Mouse (Mus musculus) liver, embryonic 12.5 days (tissue): ENCODE results near the gene Emc9. TPM values are rescaled to one million over a fixed set of nuclear protein-coding genes. Genes with fewer than 3 reads are reported as not detected.

Source experiments
- ATAC-seq: fragments of 200-750 bp; cut with Nextera tagmentation; 2 replicates; pipeline ENCODE4 v1.8.0; 2017; ENCODE audit warnings: moderate number of reproducible peaks, mild to moderate bottlenecking, moderate library complexity
- H3K27ac ChIP-seq: fragments of 300-500 bp; sonication (generic); 2 replicates; pipeline ENCODE4 v1.5.1; 2016; ENCODE audit warnings: mild to moderate bottlenecking
- H3K27me3 ChIP-seq: fragments of 300-500 bp; sonication (generic); replicated peaks from 2 replicates; pipeline ENCODE4 v1.6.1; 2016; ENCODE audit warnings: mild to moderate bottlenecking, moderate library complexity
- H3K36me3 ChIP-seq: fragments of 300-500 bp; sonication (generic); 2 replicates; pipeline ENCODE4 v1.6.1; 2016; ENCODE audit warnings: mild to moderate bottlenecking, moderate library complexity
- H3K4me1 ChIP-seq: fragments of 300-500 bp; sonication (generic); 2 replicates; pipeline ENCODE4 v1.6.1; 2016
- H3K4me2 ChIP-seq: fragments of 300-500 bp; sonication (generic); 2 replicates; pipeline ENCODE4 v1.6.1; 2016; ENCODE audit warnings: mild to moderate bottlenecking, moderate library complexity
- H3K4me3 ChIP-seq: fragments of 300-500 bp; sonication (generic); 2 replicates; pipeline ENCODE4 v1.5.1; 2016; ENCODE audit warnings: mild to moderate bottlenecking, moderate library complexity
- H3K9ac ChIP-seq: fragments of 300-500 bp; sonication (generic); 2 replicates; pipeline ENCODE4 v1.6.1; 2016; ENCODE audit warnings: mild to moderate bottlenecking, moderate library complexity
- H3K9me3 ChIP-seq: fragments of 300-500 bp; sonication (generic); replicated peaks from 2 replicates; pipeline ENCODE4 v1.6.1; 2016; ENCODE audit warnings: mild to moderate bottlenecking, moderate library complexity
- WGBS: fragments of 180-500 bp; shearing (Covaris S2); methylation state at CpG from one replicate; pipeline ENCODE4 v1.1.7; 2016; ENCODE audit not compliant: insufficient replicate concordance; 5-methylcytosine and 5-hydroxymethylcytosine counted together
- polyA plus RNA-seq: library from polyadenylated mRNA; unstranded; fragments of >200 nt; fragmentation: Nextera tagmentation; extraction: Ambion mirVana; gene quantifications from 2 replicates; pipeline ENCODE4 v1.2.1, GENCODE M21; 2016

Emc9 gene
- polyA plus RNA-seq, 1 experiment from 2014 or later, result 28.7 TPM

DNA sequence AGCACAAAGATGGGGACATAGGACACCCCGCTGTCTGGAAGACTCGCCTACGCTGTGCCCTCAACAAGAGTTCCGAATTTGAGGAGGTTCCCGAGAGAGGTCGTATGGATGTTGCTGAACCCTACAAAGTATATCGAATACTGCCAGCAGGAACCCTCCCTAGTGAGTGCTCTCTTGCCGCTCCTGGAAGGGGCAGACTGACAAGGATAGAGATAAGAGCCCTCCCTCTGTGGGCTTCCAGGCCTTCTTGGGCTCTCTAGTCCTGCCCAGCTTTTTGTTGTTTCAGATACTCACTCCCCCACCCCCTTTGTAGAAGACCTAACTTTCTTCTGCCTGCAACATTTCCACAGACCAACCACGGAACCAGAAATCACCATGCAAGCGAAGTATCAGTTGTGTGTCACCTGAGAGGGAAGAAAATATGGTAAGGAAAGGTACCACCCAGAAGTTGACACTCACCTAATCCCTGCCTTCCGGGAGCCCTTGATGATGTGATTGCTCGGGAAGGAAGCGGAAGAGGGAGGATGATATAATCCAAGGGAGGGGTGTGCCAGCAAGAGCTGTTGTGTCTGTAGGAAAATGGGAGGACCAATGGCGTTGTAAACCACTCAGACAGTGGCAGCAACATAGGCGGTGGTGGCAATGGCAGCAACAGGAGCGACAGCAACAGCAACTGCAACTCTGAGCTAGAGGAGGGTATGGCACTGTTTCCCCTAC is 20.8 kb upstream of the Emc9 start:
- peak; percentile 37; the same call in 1 of the 2 replicates for ATAC-seq
- no peaks in the 10 kb centered on the region for H3K9me3 ChIP-seq
- 72% methylated on average over 16 of the region's 16 CpGs for WGBS
- H3K36me3 ChIP-seq, result peaks cover 84% of the 10 kb centered on the region
- H3K27ac ChIP-seq, result peak overlapping the region; percentile 72
- no peaks in the 10 kb centered on the region for H3K27me3 ChIP-seq
- peak overlapping the region; percentile 70 for H3K4me2 ChIP-seq
- peaks cover 46% of the 10 kb centered on the region for H3K4me1 ChIP-seq
- H3K4me3 ChIP-seq, result peak overlapping the region; percentile 35
- peak overlapping the region; percentile 59 for H3K9ac ChIP-seq

DNA sequence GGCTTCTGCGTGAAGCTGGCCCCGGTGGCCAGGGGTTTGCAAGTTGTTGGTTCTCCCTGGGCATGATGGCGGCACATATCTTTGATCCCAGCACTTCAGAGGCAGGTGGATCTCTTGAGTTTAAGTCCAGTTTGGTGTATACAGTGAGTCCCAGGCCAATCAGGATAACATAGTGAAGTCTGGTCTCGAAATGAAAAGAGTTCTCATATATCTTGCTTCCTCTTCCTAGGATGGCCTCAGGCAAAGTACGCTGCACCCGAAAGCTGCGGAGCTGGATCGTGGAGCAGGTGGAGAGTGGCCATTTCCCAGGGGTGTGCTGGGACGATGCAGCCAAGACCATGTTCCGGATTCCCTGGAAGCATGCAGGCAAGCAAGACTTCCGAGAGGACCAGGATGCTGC is 19.7 kb upstream of the Emc9 start:
- ATAC-seq, result no peak
- H3K27ac ChIP-seq, result peak overlapping the region; percentile 94
- H3K27me3 ChIP-seq, result no peaks in the 10 kb centered on the region
- H3K4me1 ChIP-seq, result peaks cover 46% of the 10 kb centered on the region
- H3K36me3 ChIP-seq, result peaks cover 86% of the 10 kb centered on the region
- peak overlapping the region; percentile 63 for H3K4me3 ChIP-seq
- H3K9me3 ChIP-seq, result no peaks in the 10 kb centered on the region
- peak overlapping the region; percentile 70 for H3K4me2 ChIP-seq
- 87% methylated on average over 11 of the region's 11 CpGs for WGBS
- H3K9ac ChIP-seq, result peak overlapping the region; percentile 70

DNA sequence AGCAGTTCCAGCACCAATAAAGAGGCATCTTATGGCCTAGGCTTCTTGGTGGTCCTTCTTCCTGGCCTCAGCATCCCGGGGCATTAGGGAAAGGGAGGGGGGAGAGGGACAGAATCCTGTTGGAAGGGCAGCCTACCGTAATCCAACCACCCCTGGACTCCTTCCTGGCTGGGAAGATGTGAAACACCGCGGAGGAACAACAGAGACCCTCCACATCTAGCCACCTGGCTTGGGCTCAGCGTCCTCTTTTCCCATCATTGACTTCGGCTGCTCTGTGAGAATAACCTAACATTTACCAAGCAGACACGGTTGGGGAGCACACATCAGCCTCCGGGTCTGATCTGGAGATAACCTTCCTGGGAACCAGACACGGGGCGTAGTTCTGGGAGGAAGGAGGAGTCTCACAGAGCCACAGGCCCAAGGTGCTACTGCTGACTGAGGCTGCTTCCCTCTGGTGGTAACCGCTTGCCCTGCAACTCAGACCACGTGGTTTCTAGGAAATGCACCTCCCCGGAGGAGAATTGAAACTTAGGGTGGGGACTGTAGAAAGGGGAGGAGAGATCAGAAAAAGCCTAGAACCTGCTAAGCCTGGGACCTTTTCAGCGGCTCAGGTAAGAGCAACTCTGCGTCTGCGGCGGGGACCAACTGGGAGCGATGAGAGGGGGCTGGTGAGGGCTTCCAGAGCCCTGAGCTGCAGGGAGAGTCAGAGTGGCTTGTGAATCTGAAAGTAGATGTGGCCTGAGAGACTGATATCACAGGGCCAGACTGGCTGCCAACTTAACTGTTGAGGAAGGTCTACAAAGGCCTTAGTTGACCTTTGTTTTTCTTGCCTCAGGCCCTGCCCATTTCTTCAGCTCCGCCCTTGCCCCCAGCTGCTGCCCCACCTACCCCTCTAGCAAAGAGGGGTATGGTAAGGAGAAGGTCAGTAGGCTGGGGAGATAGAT is 18.8 kb upstream of the Emc9 start:
- peak; percentile 94 for ATAC-seq
- Histone ChIP-seq H3K27ac (peak overlapping the region; percentile 94), H3K9me3 (no peaks in the 10 kb centered on the region), H3K27me3 (no peaks in the 10 kb centered on the region), H3K36me3 (peaks cover 86% of the 10 kb centered on the region), H3K4me1 (peaks cover 46% of the 10 kb centered on the region), H3K4me3 (peak overlapping the region; percentile 63), H3K9ac (peak overlapping the region; percentile 72), H3K4me2 (peak overlapping the region; percentile 70)
- WGBS, result 16% methylated on average over 19 of the region's 19 CpGs

- Histone ChIP-seq H3K9me3 (no peaks in the 10 kb centered on the region), H3K36me3 (peaks cover 86% of the 10 kb centered on the region), H3K4me3 (peak within 1 kb of the TSS; percentile 63), H3K27ac (peak within 1 kb of the TSS; percentile 94), H3K4me2 (peak within 1 kb of the TSS; percentile 70), H3K27me3 (no peaks in the 10 kb centered on the region), H3K4me1 (peaks cover 46% of the 10 kb centered on the region), H3K9ac (peak within 1 kb of the TSS; percentile 72)
- no peak for ATAC-seq
- 81% methylated on average over 7 of the region's 7 CpGs for WGBS
These were observed 18.1 kb upstream of the Emc9 start, which contains the start of gene Irf9 for GRCm38 (mm10) chr14:55603271-55603632. Irf9 (plus strand) TSS chr14:55603571.

DNA sequence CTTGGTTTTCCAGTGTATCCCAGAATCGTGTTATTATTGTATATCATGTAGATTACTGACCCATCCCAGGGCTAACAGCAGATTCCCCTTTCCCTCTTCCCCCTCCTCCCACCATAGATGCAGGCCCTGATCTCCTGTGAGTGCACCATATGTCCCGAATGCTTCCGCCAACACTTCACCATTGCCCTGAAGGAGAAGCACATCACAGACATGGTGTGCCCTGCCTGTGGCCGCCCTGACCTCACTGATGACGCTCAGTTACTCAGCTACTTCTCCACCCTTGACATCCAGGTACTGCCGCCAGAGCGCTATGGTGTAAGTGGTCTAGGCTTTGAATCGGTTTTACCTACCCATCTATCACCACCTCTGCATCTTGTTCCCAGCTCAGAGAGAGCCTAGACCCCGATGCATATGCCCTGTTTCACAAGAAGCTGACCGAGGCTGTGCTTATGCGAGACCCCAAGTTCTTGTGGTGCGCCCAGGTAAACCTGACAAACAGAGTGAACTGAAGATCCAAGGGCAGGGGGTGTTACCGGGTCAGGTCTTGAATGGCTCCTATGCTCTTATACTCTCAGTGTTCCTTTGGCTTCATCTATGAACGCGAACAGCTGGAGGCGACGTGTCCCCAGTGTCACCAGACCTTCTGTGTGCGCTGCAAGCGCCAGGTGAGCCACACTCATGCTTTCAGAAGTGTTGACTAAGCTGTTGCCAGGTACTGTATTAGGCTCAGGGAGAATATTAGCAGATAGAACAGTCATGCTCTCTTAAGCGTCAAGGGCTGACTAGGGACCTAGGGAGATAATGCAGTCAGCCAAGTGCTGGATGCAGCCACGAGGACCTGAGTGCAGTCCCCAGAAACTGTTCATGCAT is 13.7 kb upstream of the Emc9 start:
- H3K9me3 ChIP-seq, result no peaks in the 10 kb centered on the region
- WGBS, result 92% methylated on average over 21 of the region's 21 CpGs
- H3K36me3 ChIP-seq, result peaks cover 96% of the 10 kb centered on the region
- ATAC-seq, result no peak
- H3K27ac ChIP-seq, result no peak overlapping the region
- H3K27me3 ChIP-seq, result no peaks in the 10 kb centered on the region
- no peak overlapping the region for H3K9ac ChIP-seq
- H3K4me1 ChIP-seq, result peaks cover 21% of the 10 kb centered on the region
- H3K4me2 ChIP-seq, result no peak overlapping the region
- no peak overlapping the region for H3K4me3 ChIP-seq

- Histone ChIP-seq H3K9ac (no peak overlapping the region), H3K4me1 (peaks cover 24% of the 10 kb centered on the region), H3K4me3 (no peak overlapping the region), H3K27me3 (no peaks in the 10 kb centered on the region), H3K4me2 (no peak overlapping the region), H3K36me3 (peaks cover 76% of the 10 kb centered on the region), H3K9me3 (no peaks in the 10 kb centered on the region), H3K27ac (0 out of 2 replicates have a peak overlapping the region, but pooled peaks have one; percentile 12)
- WGBS, result 87% methylated on average over 13 of the region's 13 CpGs
- ATAC-seq, result no peak
These were observed 11.1 kb upstream of the Emc9 start for GRCm38 (mm10) chr14:55596036-55596690.

- 4% methylated on average over 16 of the region's 16 CpGs for WGBS
These were observed 7.1 kb upstream of the Emc9 start for GRCm38 (mm10) chr14:55592226-55592625.

GRCm38 (mm10) chr14:55591331-55591891 is 6.3 kb upstream of the Emc9 start, which contains the start of gene Rnf31:
Rnf31 (plus strand) TSS chr14:55591708.
- WGBS, result under 1% methylated on average over 33 of the region's 33 CpGs
- H3K27me3 ChIP-seq, result no peaks in the 10 kb centered on the region
- no peaks in the 10 kb centered on the region for H3K9me3 ChIP-seq
- H3K4me2 ChIP-seq, result peak within 1 kb of the TSS; percentile 93
- ATAC-seq, result peak; percentile 91
- peaks cover 60% of the 10 kb centered on the region for H3K4me1 ChIP-seq
- H3K27ac ChIP-seq, result peak within 1 kb of the TSS; percentile 94
- peaks cover 57% of the 10 kb centered on the region for H3K36me3 ChIP-seq
- peak within 1 kb of the TSS; percentile 82 for H3K4me3 ChIP-seq
- H3K9ac ChIP-seq, result peak within 1 kb of the TSS; percentile 92

More at GRCm38 (mm10) chr14:55592226-55592625, 7.1 kb upstream of the Emc9 start:
- H3K27ac ChIP-seq, result peak overlapping the region; percentile 94
- H3K4me1 ChIP-seq, result peaks cover 52% of the 10 kb centered on the region
- peaks cover 60% of the 10 kb centered on the region for H3K36me3 ChIP-seq
- H3K9ac ChIP-seq, result peak overlapping the region; percentile 92
- ATAC-seq, result no peak
- peak overlapping the region; percentile 93 for H3K4me2 ChIP-seq
- no peaks in the 10 kb centered on the region for H3K27me3 ChIP-seq
- H3K4me3 ChIP-seq, result peak overlapping the region; percentile 82
- H3K9me3 ChIP-seq, result no peaks in the 10 kb centered on the region

DNA sequence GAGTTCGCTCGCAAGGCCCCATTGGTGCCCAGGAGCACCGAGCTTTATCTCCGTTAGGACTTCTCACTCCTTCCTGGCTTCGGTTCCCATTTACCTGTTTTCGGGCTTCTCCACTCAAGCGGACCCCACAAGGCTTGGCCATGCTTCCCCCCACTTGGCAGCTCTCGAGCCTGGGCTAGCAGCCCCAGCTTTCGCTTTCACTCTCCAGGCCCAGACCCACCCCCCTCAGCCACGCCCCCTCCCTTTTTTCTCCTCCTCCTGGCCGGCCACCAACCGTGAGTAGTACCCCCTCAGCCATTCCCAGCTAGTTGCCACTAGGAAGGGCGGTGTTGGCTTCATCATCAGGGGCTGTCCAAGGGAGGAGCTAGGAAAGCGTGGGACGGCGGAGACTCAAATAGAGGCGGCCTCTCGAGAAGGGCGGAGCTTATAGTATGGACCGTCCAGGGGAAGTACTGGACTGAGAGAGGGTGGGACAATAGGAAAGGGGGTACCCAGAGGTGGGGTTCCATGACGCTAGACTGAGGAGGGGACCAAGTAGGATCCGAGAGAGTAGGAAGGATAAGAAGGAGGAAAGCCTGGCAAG is 5.7 kb upstream of the Emc9 start, which contains the start of gene Psme2:
Gene Psme2 (minus strand): TSS at position 366 of the 583 bp plus-strand sequence.
- H3K4me1 ChIP-seq, result peaks cover 66% of the 10 kb centered on the region
- H3K4me2 ChIP-seq, result peak within 1 kb of the TSS; percentile 93
- WGBS, result under 1% methylated on average over 22 of the region's 22 CpGs
- H3K27ac ChIP-seq, result peak within 1 kb of the TSS; percentile 94
- H3K4me3 ChIP-seq, result peak within 1 kb of the TSS; percentile 82
- H3K9me3 ChIP-seq, result no peaks in the 10 kb centered on the region
- H3K27me3 ChIP-seq, result no peaks in the 10 kb centered on the region
- peak; percentile 86 for ATAC-seq
- peaks cover 51% of the 10 kb centered on the region for H3K36me3 ChIP-seq
- peak within 1 kb of the TSS; percentile 92 for H3K9ac ChIP-seq

DNA sequence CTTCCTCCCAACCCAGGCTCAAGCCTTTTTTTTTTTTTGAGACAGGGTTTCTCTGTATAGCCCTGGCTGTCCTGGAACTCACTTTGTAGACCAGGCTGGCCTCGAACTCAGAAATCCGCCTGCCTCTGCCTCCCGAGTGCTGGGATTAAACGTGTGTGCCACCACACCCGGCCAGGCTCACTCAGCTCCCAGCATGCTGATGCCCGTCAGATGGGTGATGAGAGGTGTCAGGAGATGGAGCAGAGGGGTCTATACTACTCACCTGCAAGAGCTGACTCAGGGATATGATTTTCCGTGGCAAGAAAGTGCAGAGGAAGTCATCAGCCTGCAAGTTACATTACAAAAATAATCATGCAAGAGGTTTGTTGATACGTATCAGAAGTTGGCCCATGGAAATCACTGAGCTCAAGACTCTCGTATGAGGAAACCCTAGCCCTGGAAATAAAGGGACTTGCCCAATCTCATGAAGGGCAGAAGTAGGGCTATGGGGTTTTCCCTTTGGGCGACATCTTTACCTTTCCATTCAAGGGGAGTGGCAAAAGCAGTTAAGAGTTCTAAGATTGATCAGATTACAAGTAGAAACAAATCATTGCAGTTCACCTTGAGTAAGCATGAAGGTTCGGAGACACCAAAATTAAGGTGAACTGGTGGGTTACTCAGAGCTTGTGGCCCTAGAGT is 4.8 kb upstream of the Emc9 start:
- Histone ChIP-seq H3K9ac (peak overlapping the region; percentile 92), H3K9me3 (no peaks in the 10 kb centered on the region), H3K27ac (peak overlapping the region; percentile 94), H3K4me3 (peak overlapping the region; percentile 82), H3K4me2 (peak overlapping the region; percentile 93), H3K4me1 (peaks cover 74% of the 10 kb centered on the region), H3K27me3 (no peaks in the 10 kb centered on the region), H3K36me3 (peaks cover 42% of the 10 kb centered on the region)
- WGBS, result 71% methylated on average over 11 of the region's 11 CpGs
- no peak for ATAC-seq
